Mouse (Mus musculus): ENCODE data around the gene Dus1l.
"Not testable (repeated sequence)": the region's sequence is repeated elsewhere in the genome, so short reads cannot be mapped to it uniquely, and the experiment has no call there.

Dus1l gene

GRCm38 (mm10) chr11:120795756-120796613, at the start of gene Dus1l:
TSS of gene Dus1l (minus strand) at chr11:120796403.
- DNase-seq (ENCODE audit: low spot score): peak; percentile 90

GRCm38 (mm10) chr11:120844329-120844728, 48.1 kb upstream of the Dus1l start:
- no peak for DNase-seq (ENCODE audit: low spot score)

DNA sequence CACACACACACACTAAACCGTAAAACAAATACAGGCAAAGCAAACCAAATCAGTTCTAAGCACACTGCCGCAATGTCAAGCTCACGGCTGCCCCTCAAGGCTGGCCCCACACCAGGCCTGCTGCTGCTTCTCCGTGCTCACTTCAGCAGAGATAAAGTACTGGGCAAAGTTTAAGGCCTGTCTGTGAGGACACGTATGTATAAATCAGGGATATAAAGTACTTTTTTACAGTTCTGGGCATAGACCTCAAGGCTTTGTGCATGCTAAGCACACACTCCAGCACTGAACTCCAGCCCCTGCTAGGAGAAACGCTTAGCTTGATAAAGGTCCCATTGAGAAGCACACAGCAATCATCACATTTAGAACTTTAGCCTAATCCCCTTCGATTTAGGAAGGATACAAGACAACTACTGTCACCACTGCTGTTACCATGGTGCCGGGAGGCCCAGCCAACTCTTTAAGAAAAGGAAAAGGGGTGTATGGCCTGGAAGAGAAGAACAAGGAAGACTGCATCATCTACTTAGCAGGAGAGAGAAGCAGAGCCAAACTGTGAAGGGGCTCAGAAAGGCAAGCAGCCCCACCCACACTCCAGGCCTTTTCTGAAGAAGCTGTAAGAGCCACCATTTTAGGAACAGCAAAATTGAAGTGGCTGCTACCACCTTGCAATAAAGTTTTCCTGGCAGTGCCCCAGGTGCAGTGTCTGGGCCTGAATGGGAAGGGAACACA, 37.5 kb upstream of the Dus1l start:
- DNase-seq (ENCODE audit: low spot score): no peak

DNA sequence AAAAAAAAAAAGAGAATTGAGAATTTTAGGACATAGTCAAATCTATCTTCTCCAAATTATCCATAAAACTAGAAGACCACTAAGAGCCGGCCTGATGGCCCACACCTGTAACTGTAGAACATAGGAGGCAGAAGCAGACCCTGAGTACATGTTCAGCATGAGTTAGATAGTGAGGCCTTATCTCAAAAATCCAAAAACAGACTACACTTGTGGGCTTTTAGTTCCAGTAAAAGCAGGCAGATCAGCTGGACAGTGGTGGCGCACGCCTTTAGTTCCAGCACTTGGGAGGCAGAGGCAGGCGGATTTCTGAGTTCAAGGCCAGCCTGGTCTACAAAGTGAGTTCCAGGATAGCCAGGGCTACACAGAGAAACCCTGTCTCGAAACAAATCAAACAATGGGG, 36.8 kb upstream of the Dus1l start:
- not testable (repeated sequence) for DNase-seq (ENCODE audit: low spot score)

DNA sequence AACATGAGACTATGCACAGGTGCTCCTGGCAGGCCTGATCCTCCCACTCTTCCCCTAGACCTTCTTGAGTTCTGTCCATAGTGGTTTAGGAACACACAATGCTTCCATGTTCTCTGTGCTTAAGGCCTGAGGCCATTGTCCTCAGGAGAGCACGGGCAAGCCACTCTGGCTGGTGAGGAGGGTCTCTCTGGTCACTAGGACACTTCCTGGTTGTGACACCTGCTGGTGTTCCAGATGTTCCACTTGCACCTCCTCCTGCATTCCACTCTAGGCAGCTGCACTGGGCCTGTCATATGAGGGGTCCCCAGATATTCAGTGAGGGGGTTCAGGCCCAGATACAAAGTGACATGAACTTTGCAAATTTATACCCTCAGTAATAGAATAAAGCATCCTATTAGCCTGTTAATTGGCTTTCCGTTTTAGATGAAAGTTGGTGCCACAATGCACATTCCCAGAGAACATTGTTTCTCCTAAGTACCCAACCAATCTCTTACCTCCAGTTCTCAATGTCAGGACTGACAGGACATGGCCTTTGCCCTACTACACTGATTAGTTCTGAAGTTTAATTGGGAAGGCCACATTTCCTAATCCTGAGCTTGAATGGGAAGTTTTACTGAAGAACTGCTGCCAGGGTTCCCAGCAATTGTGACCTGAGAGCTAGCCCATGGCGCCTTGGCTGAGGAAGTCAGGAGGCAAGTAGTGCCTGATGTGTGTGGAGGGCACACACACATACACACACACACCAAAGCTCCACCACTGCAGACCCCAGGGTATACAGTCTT, 35.6 kb upstream of the Dus1l start:
- DNase-seq (ENCODE audit: low spot score): no peak

- DNase-seq (ENCODE audit: low spot score): no peak
Observed at GRCm38 (mm10) chr11:120830686-120831085, 34.5 kb upstream of the Dus1l start.

- DNase-seq (ENCODE audit: low spot score): no peak
Observed at GRCm38 (mm10) chr11:120829757-120830532, 33.7 kb upstream of the Dus1l start.

- no peak for DNase-seq (ENCODE audit: low spot score)
Observed at GRCm38 (mm10) chr11:120828416-120828815, 32.2 kb upstream of the Dus1l start.

DNA sequence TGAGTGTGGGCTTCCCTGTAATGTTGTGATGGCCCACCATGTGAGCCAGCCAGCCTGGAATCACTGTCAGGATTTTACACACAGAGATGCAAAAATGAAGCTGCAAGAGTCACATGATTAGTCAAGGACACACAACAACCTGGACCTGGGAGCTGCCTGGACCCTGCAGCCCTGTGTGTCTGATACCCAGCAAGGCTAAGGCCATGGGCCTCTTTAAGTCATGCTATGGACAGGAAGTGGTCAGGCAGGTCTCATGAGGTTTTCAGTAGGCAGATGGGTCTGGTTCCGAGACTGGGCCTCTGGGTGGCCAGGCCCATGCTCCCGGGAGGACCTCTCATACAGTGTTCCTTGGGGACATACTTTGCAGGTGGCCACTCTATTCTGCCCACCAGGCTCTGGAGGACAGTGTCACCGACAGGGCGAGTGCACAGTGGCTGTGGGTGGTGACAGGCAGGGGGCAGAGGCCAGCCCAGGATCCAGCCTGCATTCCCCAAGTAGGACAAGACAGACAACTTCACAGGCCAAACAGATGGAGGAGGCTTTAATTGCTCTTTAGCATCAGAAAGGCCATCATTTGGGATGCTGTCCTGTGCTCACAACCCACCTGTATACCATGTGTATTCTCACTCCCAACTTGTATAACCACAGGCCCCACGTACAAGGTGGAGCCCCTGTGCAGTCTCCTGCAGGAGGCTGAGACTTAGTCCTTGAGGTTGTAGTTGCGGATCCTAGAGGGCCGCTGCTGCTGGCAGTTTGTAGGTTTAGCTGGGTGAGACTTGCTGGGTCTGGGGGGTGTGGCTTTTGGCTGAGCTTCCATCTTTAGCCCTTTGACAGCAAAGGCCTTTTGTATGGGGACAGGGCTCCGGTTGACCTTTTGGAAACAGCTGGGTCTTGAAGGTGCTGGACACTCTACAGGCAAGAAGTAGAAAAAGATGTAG, 30.1 kb upstream of the Dus1l start:
- no peak for DNase-seq (ENCODE audit: low spot score)

- no peak for DNase-seq (ENCODE audit: low spot score)
Observed at GRCm38 (mm10) chr11:120825289-120825863, 29.2 kb upstream of the Dus1l start.

- DNase-seq (ENCODE audit: low spot score): no peak
Observed at GRCm38 (mm10) chr11:120824787-120825288, 28.6 kb upstream of the Dus1l start.

GRCm38 (mm10) chr11:120823956-120824786, 28.0 kb upstream of the Dus1l start, which contains the start of gene Fasn:
TSS of gene Fasn (minus strand) at chr11:120824547.
- peak; percentile 97 for DNase-seq (ENCODE audit: low spot score)

GRCm38 (mm10) chr11:120823551-120823947, 27.3 kb upstream of the Dus1l start:
- peak; percentile 61 for DNase-seq (ENCODE audit: low spot score)

- no peak for DNase-seq (ENCODE audit: low spot score)
Observed at GRCm38 (mm10) chr11:120822831-120823550, 26.8 kb upstream of the Dus1l start.

- no peak for DNase-seq (ENCODE audit: low spot score)
Observed at GRCm38 (mm10) chr11:120822321-120822720, 26.1 kb upstream of the Dus1l start.

DNA sequence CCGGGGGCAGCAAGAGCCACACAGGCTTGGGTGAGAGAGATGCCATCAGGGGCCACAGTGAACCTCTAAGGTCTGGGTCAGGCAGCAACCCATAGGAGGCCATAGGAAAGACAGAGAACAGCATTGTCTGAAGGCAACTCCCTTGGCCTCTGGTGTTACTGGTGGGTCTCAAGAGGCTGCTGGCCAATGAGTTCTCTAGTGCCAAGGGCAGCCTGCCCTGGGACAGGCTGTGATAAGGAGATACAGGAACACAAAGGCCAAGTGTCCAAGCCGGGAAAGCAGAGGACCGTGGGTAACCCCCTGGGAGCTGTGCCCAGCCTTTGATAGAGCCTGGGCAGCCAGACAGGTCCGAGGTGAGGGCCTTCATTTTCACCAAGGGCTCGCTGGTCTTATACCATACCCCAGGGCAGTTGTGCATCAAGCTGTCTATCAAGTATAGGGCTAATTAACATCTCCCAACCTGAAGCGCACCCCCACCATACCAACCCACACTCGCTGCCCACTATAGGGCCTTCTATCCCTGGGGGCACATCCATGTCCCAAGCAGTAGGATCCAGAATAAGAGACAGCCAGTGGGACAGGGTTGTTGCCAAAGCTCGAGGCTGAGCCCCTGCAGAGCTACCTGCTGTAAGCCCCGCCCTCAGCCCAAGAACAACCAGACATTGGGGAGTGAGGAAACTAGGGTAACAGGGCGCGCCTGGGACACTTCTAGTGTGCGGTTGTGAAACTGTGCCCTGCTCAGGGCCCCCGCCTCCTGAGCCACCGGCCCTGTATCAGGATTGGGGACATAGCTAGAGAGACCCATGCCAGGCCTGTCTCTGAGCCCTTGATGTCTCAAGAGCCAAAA, 25.1 kb upstream of the Dus1l start:
- DNase-seq (ENCODE audit: low spot score): no peak

GRCm38 (mm10) chr11:120820546-120820945, 24.3 kb upstream of the Dus1l start:
- no peak for DNase-seq (ENCODE audit: low spot score)
